8 mouse cellular contexts compared by ENCODE assay signal in genomic region chr10:7158285-7159060, GRCm38 (mm10). TPM values are rescaled to one million over a fixed set of nuclear protein-coding genes. Genes with fewer than 3 reads are reported as not detected.
DNase-seq lines count a peak whose midpoint lies in the region; ATAC-seq and TF ChIP-seq lines count a peak whose summit lies in the region.

No protein-coding gene starts in this region.

- WGBS in heart, embryonic 11.5 days (ENCODE audit: insufficient replicate concordance), result 38% methylated on average over 15 of the region's 15 CpGs
- 8% methylated on average over 15 of the region's 15 CpGs for WGBS in kidney, embryonic 14.5 days
- WGBS in limb, embryonic 11.5 days, result 67% methylated on average over 15 of the region's 15 CpGs
- WGBS in midbrain, postnatal 0 days, result 33% methylated on average over 15 of the region's 15 CpGs
- 65% methylated on average over 15 of the region's 15 CpGs for WGBS in thymus, adult 2 months

- H3K4me3 ChIP-seq in heart, embryonic 11.5 days (ENCODE audit: low read depth, low read length), result no peak overlapping the region
- no peak overlapping the region for H3K4me3 ChIP-seq in kidney, embryonic 14.5 days (ENCODE audit: low read length)
- no peak overlapping the region for H3K4me3 ChIP-seq in limb, embryonic 11.5 days (ENCODE audit: low read depth, low read length)
- no peak overlapping the region for H3K4me3 ChIP-seq in midbrain, postnatal 0 days (ENCODE audit: low read depth, low read length)
- H3K4me3 ChIP-seq in thymus, adult 2 months (ENCODE audit: control insufficient read depth, insufficient read depth, low read length), result no peak overlapping the region

- no peak for TF ChIP-seq CTCF in brain, embryonic 14.5 days (IDR thresholded peaks at IDR 0.05; ENCODE audit: borderline replicate concordance, extremely low read depth, insufficient read depth, insufficient read length)
- no peak for TF ChIP-seq CTCF in midbrain, postnatal 0 days (IDR thresholded peaks at IDR 0.05)
- TF ChIP-seq CTCF in thymus, adult 2 months (IDR thresholded peaks at IDR 0.05; ENCODE audit: borderline replicate concordance, control insufficient read depth, extremely low read depth, insufficient read depth, low read length, poor library complexity), result no peak

- peak overlapping the region; percentile 78 for H3K27ac ChIP-seq in heart, embryonic 11.5 days (ENCODE audit: low read depth, low read length)
- peak overlapping the region; percentile 94 for H3K27ac ChIP-seq in kidney, embryonic 14.5 days (ENCODE audit: low read depth, low read length)
- H3K27ac ChIP-seq in limb, embryonic 11.5 days (replicated peaks; ENCODE audit: low read depth, low read length), result 0 out of 2 replicates have a peak overlapping the region, but pooled peaks have one; percentile 42
- no peak overlapping the region for H3K27ac ChIP-seq in midbrain, postnatal 0 days (ENCODE audit: low read depth, low read length)
- no peak overlapping the region for H3K27ac ChIP-seq in thymus, adult 2 months (ENCODE audit: control insufficient read depth, insufficient read depth, low read length)

- DNase-seq in embryo, embryonic 11.5 days (ENCODE audit: low read depth, low spot score), result peak; percentile 16
- no peak for DNase-seq in embryo, embryonic 10.5 days (ENCODE audit: low spot score)
- peak; percentile 69 for DNase-seq in brain, embryonic 14.5 days (ENCODE audit: low read depth)
- no peak for DNase-seq in limb, embryonic 11.5 days (ENCODE audit: low spot score)
- peak; percentile 64 for DNase-seq in midbrain, postnatal 0 days (ENCODE audit: low spot score)
- no peak for DNase-seq in thymus, adult 2 months

- peak overlapping the region; percentile 42 for H3K4me2 ChIP-seq in heart, embryonic 11.5 days
- peak overlapping the region; percentile 27 for H3K4me2 ChIP-seq in kidney, embryonic 14.5 days (replicated peaks; ENCODE audit: low read depth, low read length)
- H3K4me2 ChIP-seq in limb, embryonic 11.5 days (ENCODE audit: low read depth, severe bottlenecking), result no peak overlapping the region
- H3K4me2 ChIP-seq in midbrain, postnatal 0 days (ENCODE audit: low read depth, low read length, poor library complexity, severe bottlenecking), result peak overlapping the region; percentile 38

- H3K36me3 ChIP-seq in heart, embryonic 11.5 days (ENCODE audit: control insufficient read depth, insufficient read depth, low read length), result no peaks in the 10 kb centered on the region
- peaks cover 5% of the 10 kb centered on the region; the same call in 1 of the 2 replicates for H3K36me3 ChIP-seq in kidney, embryonic 14.5 days (ENCODE audit: control insufficient read depth, insufficient read depth, low read length)
- H3K36me3 ChIP-seq in limb, embryonic 11.5 days (ENCODE audit: control insufficient read depth, insufficient read depth, low read length), result no peaks in the 10 kb centered on the region
- H3K36me3 ChIP-seq in midbrain, postnatal 0 days (ENCODE audit: insufficient read depth, low read length), result no peaks in the 10 kb centered on the region
- no peaks in the 10 kb centered on the region for H3K36me3 ChIP-seq in thymus, adult 2 months (ENCODE audit: control insufficient read depth, insufficient read depth, low read length)

- no peaks in the 10 kb centered on the region for H3K9me3 ChIP-seq in heart, embryonic 11.5 days (replicated peaks; ENCODE audit: control insufficient read depth, low read length)
- no peaks in the 10 kb centered on the region for H3K9me3 ChIP-seq in kidney, embryonic 14.5 days (ENCODE audit: control insufficient read depth, low read length)
- no peaks in the 10 kb centered on the region for H3K9me3 ChIP-seq in limb, embryonic 11.5 days (ENCODE audit: control insufficient read depth, low read length)
- no peaks in the 10 kb centered on the region for H3K9me3 ChIP-seq in midbrain, postnatal 0 days (ENCODE audit: low read length)

- no peak overlapping the region for H3K9ac ChIP-seq in heart, embryonic 11.5 days (ENCODE audit: low read depth, low read length)
- no peak overlapping the region for H3K9ac ChIP-seq in kidney, embryonic 14.5 days (ENCODE audit: low read depth, low read length)
- no peak overlapping the region for H3K9ac ChIP-seq in limb, embryonic 11.5 days (ENCODE audit: low read length)
- no peak overlapping the region for H3K9ac ChIP-seq in midbrain, postnatal 0 days (replicated peaks; ENCODE audit: low read length, poor library complexity, severe bottlenecking)

- peaks cover 15% of the 10 kb centered on the region for H3K4me1 ChIP-seq in heart, embryonic 11.5 days (ENCODE audit: control insufficient read depth, insufficient read depth, low read length)
- peaks cover 34% of the 10 kb centered on the region for H3K4me1 ChIP-seq in kidney, embryonic 14.5 days (ENCODE audit: control insufficient read depth, insufficient read depth, low read length)
- H3K4me1 ChIP-seq in limb, embryonic 11.5 days (ENCODE audit: control insufficient read depth, insufficient read depth, low read length), result peaks cover 16% of the 10 kb centered on the region
- H3K4me1 ChIP-seq in midbrain, postnatal 0 days (ENCODE audit: insufficient read depth, low read length), result no peaks in the 10 kb centered on the region
- H3K4me1 ChIP-seq in thymus, adult 2 months (replicated peaks; ENCODE audit: control insufficient read depth, insufficient read depth, low read length), result no peaks in the 10 kb centered on the region

- no peaks in the 10 kb centered on the region for H3K27me3 ChIP-seq in heart, embryonic 11.5 days (ENCODE audit: control insufficient read depth, insufficient read depth, low read length)
- no peaks in the 10 kb centered on the region for H3K27me3 ChIP-seq in kidney, embryonic 14.5 days (ENCODE audit: control insufficient read depth, insufficient read depth, low read length)
- H3K27me3 ChIP-seq in limb, embryonic 11.5 days (ENCODE audit: control insufficient read depth, insufficient read depth, low read length), result no peaks in the 10 kb centered on the region
- no peaks in the 10 kb centered on the region for H3K27me3 ChIP-seq in midbrain, postnatal 0 days (ENCODE audit: insufficient read depth, low read length)
- H3K27me3 ChIP-seq in thymus, adult 2 months (ENCODE audit: control insufficient read depth, insufficient read depth, low read length), result no peaks in the 10 kb centered on the region

- ATAC-seq in heart, embryonic 11.5 days (replicated peaks; ENCODE audit: insufficient number of reproducible peaks, low FRiP score, low TSS enrichment), result no peak
- peak; percentile 73 for ATAC-seq in kidney, embryonic 14.5 days (ENCODE audit: low FRiP score, low TSS enrichment)
- ATAC-seq in limb, embryonic 11.5 days (ENCODE audit: insufficient number of reproducible peaks, low FRiP score, low TSS enrichment, low read depth), result peak; percentile 52; the same call in 1 of the 2 replicates
- peak; percentile 48; the same call in 1 of the 2 replicates for ATAC-seq in midbrain, postnatal 0 days (ENCODE audit: low FRiP score)

- no peak for TF ChIP-seq POLR2A in brain, embryonic 14.5 days (IDR thresholded peaks at IDR 0.05; ENCODE audit: borderline replicate concordance, extremely low read depth, insufficient read depth, insufficient read length, poor library complexity, severe bottlenecking)
- TF ChIP-seq POLR2A in thymus, adult 2 months (IDR thresholded peaks at IDR 0.05; ENCODE audit: control insufficient read depth, extremely low read depth, insufficient read depth, low read length, poor library complexity), result no peak

RNA-seq across cellular contexts. Expression of gene Cnksr3, which starts 53.6 kb away (rescaled TPM):
- polyA plus RNA-seq in brain, embryonic 14.5 days (2012; rRNA removed), result 3.8 and 3.9 TPM in 2 replicates
- polyA plus RNA-seq in heart, embryonic 11.5 days (2014; fragmentation: Nextera tagmentation; extraction: Ambion mirVana), result 3.9 and 5.8 TPM in 2 replicates
- 8.3 and 15.2 TPM in 2 replicates for polyA plus RNA-seq in kidney, embryonic 14.5 days (2014; fragmentation: Nextera tagmentation; extraction: Ambion mirVana)
- polyA plus RNA-seq in limb, embryonic 11.5 days (2014; fragmentation: Nextera tagmentation; extraction: Ambion mirVana), result 11.8 and 11.9 TPM in 2 replicates
- 2.8 and 4.1 TPM in 2 replicates for total RNA-seq in midbrain, postnatal 0 days (2014; rRNA removed)
- polyA plus RNA-seq in midbrain, postnatal 0 days (2015; fragmentation: Nextera tagmentation; extraction: Ambion mirVana), result 1.3 and 1.8 TPM in 2 replicates
- polyA plus RNA-seq in thymus, adult 2 months (2012; rRNA removed), result 5.9 and 6.2 TPM in 2 replicates

Comparison
In these comparisons a context has a peak if more than half of its experiments do, and no peak if none do; other contexts are left out.
1. DNase-seq: peak in embryo, embryonic 11.5 days (single experiment), brain, embryonic 14.5 days (single experiment) and midbrain, postnatal 0 days (single experiment); none in embryo, embryonic 10.5 days (single experiment), limb, embryonic 11.5 days (single experiment) and thymus, adult 2 months (single experiment).
2. H3K27ac ChIP-seq: peak in heart, embryonic 11.5 days (single experiment), kidney, embryonic 14.5 days (single experiment) and limb, embryonic 11.5 days (single experiment); none in midbrain, postnatal 0 days (single experiment) and thymus, adult 2 months (single experiment).